Mouse (Mus musculus): ENCODE data around the gene Sec14l2. TPM values are rescaled to one million over a fixed set of nuclear protein-coding genes. Genes with fewer than 3 reads are reported as not detected.
"Not testable (repeated sequence)": the region's sequence is repeated elsewhere in the genome, so short reads cannot be mapped to it uniquely, and the experiment has no call there.

Gene Sec14l2
- polyA plus RNA-seq, 1 experiment, result 0.67 TPM

DNA sequence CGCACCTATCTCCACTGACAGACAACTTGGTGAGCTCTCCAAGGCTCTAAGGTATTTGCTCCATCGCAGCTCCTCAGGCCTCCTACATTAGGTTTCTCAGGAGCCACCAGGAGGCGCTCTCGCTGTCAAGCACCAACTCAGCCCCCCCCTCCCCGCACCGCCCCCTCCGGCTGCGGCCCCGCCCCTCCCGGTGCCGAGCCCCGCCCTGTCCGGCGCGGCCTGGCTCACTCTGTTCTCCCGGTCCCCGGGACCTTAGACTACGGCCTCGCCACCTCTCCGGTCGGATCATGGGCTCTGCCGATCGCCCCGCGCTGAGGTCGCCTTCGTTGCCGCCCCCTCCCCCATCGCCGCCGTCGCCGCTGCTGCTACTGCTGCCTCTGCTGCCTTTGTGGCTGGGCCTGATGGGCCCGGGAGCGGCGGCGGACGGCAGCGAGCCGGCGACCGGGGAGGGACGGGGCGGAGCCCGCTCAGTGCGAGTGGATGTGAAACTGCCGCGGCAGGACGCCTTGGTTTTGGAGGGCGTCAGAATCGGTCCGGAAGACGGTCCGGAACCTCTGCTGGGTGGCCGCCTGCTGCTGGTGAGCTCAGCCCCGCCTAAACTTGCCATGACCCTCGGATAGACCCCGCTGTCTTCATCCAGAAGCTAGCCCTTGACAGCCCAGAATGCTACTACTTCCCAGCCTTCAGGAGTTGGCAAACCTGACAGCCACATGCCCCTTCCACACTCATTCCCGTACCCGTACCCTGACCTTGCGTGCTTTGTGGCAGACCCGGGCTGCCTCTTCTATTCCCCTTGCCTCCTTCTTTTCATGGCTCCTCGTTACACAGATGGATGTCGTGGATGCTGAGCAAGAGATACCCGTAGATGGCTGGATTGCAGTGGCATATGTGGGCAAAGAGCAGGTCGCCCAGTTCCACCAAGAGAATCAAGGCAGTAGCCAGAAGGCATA, 12.0 kb upstream of the Sec14l2 start, which contains the start of gene Rnf215:
Rnf215 (plus strand) TSS at position 217 of the 950 bp plus-strand sequence.
- H3K36me3 ChIP-seq (ENCODE audit: control insufficient read depth), result peaks cover 37% of the 10 kb centered on the region
- H3K9me3 ChIP-seq (ENCODE audit: control insufficient read depth, low read length), result peaks cover 5% of the 10 kb centered on the region; the same call in 1 of the 2 replicates
- H3K4me3 ChIP-seq (replicated peaks), result peak within 1 kb of the TSS; percentile 89
- no peaks in the 10 kb centered on the region for H3K27me3 ChIP-seq (ENCODE audit: control insufficient read depth)
- TF ChIP-seq TAL1 (IDR thresholded peaks at IDR 0.05; ENCODE audit: low read length) (no peak), GATA1 (IDR thresholded peaks at IDR 0.05; ENCODE audit: low read length) (no peak)
- peaks cover 42% of the 10 kb centered on the region for H3K4me1 ChIP-seq (ENCODE audit: control insufficient read depth)

GRCm38 (mm10) chr11:4134400-4134799, 11.2 kb upstream of the Sec14l2 start:
- H3K9me3 ChIP-seq (ENCODE audit: control insufficient read depth, low read length), result peaks cover 12% of the 10 kb centered on the region
- no peaks in the 10 kb centered on the region for H3K27me3 ChIP-seq (ENCODE audit: control insufficient read depth)
- H3K36me3 ChIP-seq (ENCODE audit: control insufficient read depth), result peaks cover 28% of the 10 kb centered on the region
- TF ChIP-seq TAL1 (IDR thresholded peaks at IDR 0.05; ENCODE audit: low read length) (no peak), GATA1 (IDR thresholded peaks at IDR 0.05; ENCODE audit: low read length) (no peak)
- peak overlapping the region; percentile 89 for H3K4me3 ChIP-seq (replicated peaks)
- peaks cover 46% of the 10 kb centered on the region for H3K4me1 ChIP-seq (ENCODE audit: control insufficient read depth)

DNA sequence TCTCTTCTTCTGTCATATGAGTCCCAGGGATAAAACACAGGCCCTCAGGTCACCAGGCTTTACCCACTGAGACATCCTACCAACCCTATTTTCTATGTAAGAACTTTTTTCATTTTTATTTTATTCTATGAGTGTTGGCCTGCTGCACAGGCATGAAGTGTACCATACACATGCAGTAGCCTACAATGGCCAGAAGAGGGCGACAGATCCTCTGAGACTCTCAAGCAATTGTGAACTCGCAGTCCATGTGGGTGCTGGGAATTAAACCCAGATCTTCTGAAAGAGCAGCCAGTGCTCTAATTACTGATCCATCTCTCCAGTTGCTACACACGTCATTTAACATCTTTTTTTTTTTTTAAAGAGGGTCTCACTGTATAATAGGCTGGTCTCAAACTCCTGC, 10.2 kb upstream of the Sec14l2 start:
- no peaks in the 10 kb centered on the region for H3K27me3 ChIP-seq (ENCODE audit: control insufficient read depth)
- peaks cover 12% of the 10 kb centered on the region for H3K9me3 ChIP-seq (ENCODE audit: control insufficient read depth, low read length)
- TF ChIP-seq GATA1 (IDR thresholded peaks at IDR 0.05; ENCODE audit: low read length) (no peak), TAL1 (IDR thresholded peaks at IDR 0.05; ENCODE audit: low read length) (no peak)
- peaks cover 50% of the 10 kb centered on the region for H3K4me1 ChIP-seq (ENCODE audit: control insufficient read depth)
- H3K4me3 ChIP-seq (replicated peaks), result no peak overlapping the region
- peaks cover 22% of the 10 kb centered on the region for H3K36me3 ChIP-seq (ENCODE audit: control insufficient read depth)

DNA sequence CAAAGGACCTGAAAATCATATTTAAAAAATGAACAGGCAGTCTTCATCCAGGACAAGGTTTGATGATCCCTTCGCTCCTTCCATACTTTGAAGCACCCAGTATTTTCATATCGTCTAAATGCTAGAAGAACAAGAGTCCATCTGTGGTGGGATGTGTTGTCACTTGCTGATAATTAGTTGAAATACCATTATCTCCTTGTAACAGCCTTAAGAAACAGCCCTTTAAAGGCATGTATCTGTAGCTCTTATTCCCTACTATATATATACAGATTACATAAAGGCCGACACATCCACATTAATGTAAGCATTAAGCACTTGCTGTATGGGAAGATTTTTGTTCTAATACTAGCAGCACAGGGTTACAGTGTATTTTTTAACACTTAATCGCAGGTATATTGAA, 5.2 kb upstream of the Sec14l2 start:
- H3K27me3 ChIP-seq (ENCODE audit: control insufficient read depth); H3K36me3 ChIP-seq (ENCODE audit: control insufficient read depth); H3K4me3 ChIP-seq (replicated peaks): not testable (repeated sequence)
- peaks cover 18% of the 10 kb centered on the region for H3K9me3 ChIP-seq (ENCODE audit: control insufficient read depth, low read length)
- peaks cover 40% of the 10 kb centered on the region for H3K4me1 ChIP-seq (ENCODE audit: control insufficient read depth)

DNA sequence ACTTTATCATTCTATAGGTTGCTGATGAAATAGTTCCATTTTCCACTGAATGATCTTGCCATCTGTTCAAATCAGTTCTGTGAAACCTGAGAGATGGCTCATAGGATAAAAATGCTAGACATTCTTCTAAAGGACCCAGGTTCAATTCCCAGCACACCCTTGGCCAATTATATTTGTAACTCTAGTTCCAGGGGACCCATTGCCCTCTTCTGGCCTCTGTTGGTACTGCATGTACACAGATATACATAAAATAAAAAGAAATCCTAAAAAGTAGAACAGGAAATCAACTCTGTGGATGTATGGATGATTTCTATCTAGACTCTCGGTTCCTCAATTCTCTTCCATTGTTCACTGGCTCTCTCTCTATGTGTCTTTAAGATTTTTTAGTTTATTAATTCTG, 3.8 kb upstream of the Sec14l2 start:
- Histone ChIP-seq H3K36me3 (ENCODE audit: control insufficient read depth) (no peaks in the 10 kb centered on the region; the same call in 1 of the 2 replicates), H3K4me1 (ENCODE audit: control insufficient read depth) (peaks cover 51% of the 10 kb centered on the region), H3K4me3 (replicated peaks) (no peak overlapping the region), H3K9me3 (ENCODE audit: control insufficient read depth, low read length) (peaks cover 17% of the 10 kb centered on the region), H3K27me3 (ENCODE audit: control insufficient read depth) (no peaks in the 10 kb centered on the region; the same call in 1 of the 2 replicates)
- TF ChIP-seq TAL1 (IDR thresholded peaks at IDR 0.05; ENCODE audit: low read length) (no peak), GATA1 (IDR thresholded peaks at IDR 0.05; ENCODE audit: low read length) (no peak)

DNA sequence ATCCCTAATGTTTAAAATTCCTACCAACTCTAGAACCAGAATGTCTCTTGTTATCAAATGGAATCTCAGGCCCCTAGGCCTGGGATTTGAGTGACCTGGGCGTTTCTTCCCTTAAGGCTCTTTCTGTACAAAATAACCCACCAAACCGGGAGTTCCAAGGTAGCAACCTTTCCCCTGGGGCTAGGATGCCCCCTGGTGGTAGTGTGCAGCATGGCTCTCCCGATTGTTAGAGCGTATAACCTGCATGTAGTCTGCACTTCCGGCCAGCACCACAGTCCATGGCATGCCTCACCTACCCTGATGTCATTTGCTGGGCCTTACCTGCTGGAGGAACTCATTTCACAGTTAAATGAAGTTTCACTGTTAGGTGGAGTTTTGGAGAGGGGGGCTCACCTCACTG, 707 bp upstream of the Sec14l2 start:
- Histone ChIP-seq H3K36me3 (ENCODE audit: control insufficient read depth) (no peaks in the 10 kb centered on the region; the same call in 1 of the 2 replicates), H3K27me3 (ENCODE audit: control insufficient read depth) (peaks cover 27% of the 10 kb centered on the region), H3K4me3 (replicated peaks) (no peak overlapping the region), H3K4me1 (ENCODE audit: control insufficient read depth) (peaks cover 40% of the 10 kb centered on the region), H3K9me3 (ENCODE audit: control insufficient read depth, low read length) (peaks cover 8% of the 10 kb centered on the region)
- no peak for TF ChIP-seq GATA1 (IDR thresholded peaks at IDR 0.05; ENCODE audit: low read length)
- TF ChIP-seq TAL1 (IDR thresholded peaks at IDR 0.05; ENCODE audit: low read length), result no peak

- Histone ChIP-seq H3K27me3 (ENCODE audit: control insufficient read depth) (peaks cover 44% of the 10 kb centered on the region), H3K4me3 (replicated peaks) (no peak overlapping the region), H3K4me1 (ENCODE audit: control insufficient read depth) (peaks cover 45% of the 10 kb centered on the region), H3K36me3 (ENCODE audit: control insufficient read depth) (no peaks in the 10 kb centered on the region; the same call in 1 of the 2 replicates), H3K9me3 (ENCODE audit: control insufficient read depth, low read length) (peaks cover 8% of the 10 kb centered on the region)
- TF ChIP-seq GATA1 (IDR thresholded peaks at IDR 0.05; ENCODE audit: low read length), result no peak
- no peak for TF ChIP-seq TAL1 (IDR thresholded peaks at IDR 0.05; ENCODE audit: low read length)
These were observed 989 bp downstream of the Sec14l2 start for GRCm38 (mm10) chr11:4122226-4122625.

DNA sequence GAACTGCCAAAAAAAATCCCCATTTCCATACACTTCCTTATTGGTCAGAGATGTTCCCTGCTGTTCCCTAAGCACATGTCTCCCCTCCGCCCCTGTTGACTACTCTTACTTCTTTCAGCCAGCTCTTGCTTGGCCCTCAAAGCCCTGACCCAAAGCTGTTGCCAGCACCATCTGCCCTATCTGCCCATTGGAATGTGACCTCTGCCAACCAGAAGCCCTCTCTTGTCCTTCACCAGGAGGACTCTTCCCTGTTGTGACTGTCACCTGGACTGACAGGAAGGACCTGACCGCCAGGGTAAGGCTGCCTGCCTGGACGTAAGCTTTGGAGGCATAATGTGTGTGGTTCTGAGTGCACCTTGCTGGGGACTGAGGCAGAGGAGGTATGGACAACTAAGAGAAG, 1.5 kb downstream of the Sec14l2 start:
- Histone ChIP-seq H3K36me3 (ENCODE audit: control insufficient read depth) (no peaks in the 10 kb centered on the region), H3K9me3 (ENCODE audit: control insufficient read depth, low read length) (peaks cover 4% of the 10 kb centered on the region), H3K27me3 (ENCODE audit: control insufficient read depth) (peaks cover 50% of the 10 kb centered on the region), H3K4me1 (ENCODE audit: control insufficient read depth) (peaks cover 50% of the 10 kb centered on the region), H3K4me3 (replicated peaks) (no peak overlapping the region)
- no peak for TF ChIP-seq GATA1 (IDR thresholded peaks at IDR 0.05; ENCODE audit: low read length)
- no peak for TF ChIP-seq TAL1 (IDR thresholded peaks at IDR 0.05; ENCODE audit: low read length)

- Histone ChIP-seq H3K9me3 (ENCODE audit: control insufficient read depth, low read length) (peaks cover 2% of the 10 kb centered on the region; the same call in 1 of the 2 replicates), H3K27me3 (ENCODE audit: control insufficient read depth) (peaks cover 53% of the 10 kb centered on the region), H3K36me3 (ENCODE audit: control insufficient read depth) (peaks cover 5% of the 10 kb centered on the region; the same call in 1 of the 2 replicates), H3K4me3 (replicated peaks) (no peak overlapping the region), H3K4me1 (ENCODE audit: control insufficient read depth) (peaks cover 61% of the 10 kb centered on the region)
- TF ChIP-seq GATA1 (IDR thresholded peaks at IDR 0.05; ENCODE audit: low read length) (no peak), TAL1 (IDR thresholded peaks at IDR 0.05; ENCODE audit: low read length) (no peak)
These were observed 3.6 kb downstream of the Sec14l2 start for GRCm38 (mm10) chr11:4119635-4120034.
